Mouse (Mus musculus): ENCODE data around the gene Clip2. TPM values are rescaled to one million over a fixed set of nuclear protein-coding genes. Genes with fewer than 3 reads are reported as not detected.
A peak's percentile ranks its signal among the peaks of the same experiment; 100 is the strongest.
"Not testable (repeated sequence)": the region's sequence is repeated elsewhere in the genome, so short reads cannot be mapped to it uniquely, and the experiment has no call there.

The Clip2 gene
- polyA plus RNA-seq, 1 experiment from 2014 or later, result 11.2 TPM

DNA sequence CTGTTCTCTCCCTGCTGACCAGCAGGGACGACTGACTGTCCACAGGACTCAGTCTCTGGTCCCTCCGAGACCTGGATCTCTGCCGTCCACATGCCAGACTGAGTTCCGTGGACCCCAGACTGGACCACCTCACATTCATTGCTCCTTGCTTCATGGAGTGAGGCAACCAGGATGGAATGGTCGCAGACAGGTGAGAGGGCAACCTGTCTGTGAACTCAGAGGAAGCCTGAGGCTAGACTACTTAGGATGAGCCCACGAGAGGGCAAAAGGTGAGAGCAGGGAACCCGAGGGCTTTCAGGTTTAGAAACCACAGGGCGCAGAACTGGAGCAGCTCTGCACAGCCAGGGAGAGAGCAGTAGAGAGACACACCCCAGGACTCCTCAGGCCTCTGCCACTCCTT lies 89.5 kb downstream of the Clip2 start:
- no peak for ATAC-seq (ENCODE audit: low FRiP score, low read depth)
- no peak overlapping the region for H3K4me3 ChIP-seq
- WGBS, result 82% methylated on average over 8 of the region's 8 CpGs
- no peaks in the 10 kb centered on the region for H3K9me3 ChIP-seq
- no peak overlapping the region for H3K27ac ChIP-seq
- H3K36me3 ChIP-seq, result no peaks in the 10 kb centered on the region
- H3K4me1 ChIP-seq, result peaks cover 14% of the 10 kb centered on the region
- no peak overlapping the region for H3K4me2 ChIP-seq (replicated peaks)
- no peak overlapping the region for H3K9ac ChIP-seq
- H3K27me3 ChIP-seq (replicated peaks), result no peaks in the 10 kb centered on the region

DNA sequence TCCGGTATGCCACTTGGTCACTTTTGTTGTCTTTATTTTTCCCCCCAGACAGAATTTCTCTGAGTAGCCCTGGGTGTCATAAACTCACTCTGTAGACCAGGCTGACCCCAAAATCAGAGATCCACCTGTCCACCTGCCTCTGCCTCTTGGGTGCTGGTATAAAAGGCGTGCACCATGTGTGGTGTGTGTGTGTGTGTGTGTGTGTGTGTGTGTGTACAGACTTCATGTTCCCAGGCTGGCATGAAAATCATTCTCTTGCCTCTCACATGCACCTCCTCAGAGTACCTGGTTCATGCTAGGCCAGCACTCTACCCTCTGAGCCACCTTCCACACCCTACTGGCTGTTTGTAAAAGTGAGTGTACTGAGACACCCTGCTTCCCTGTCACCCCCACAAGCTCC lies 89.9 kb downstream of the Clip2 start:
- 75% methylated on average over 2 of the region's 2 CpGs for WGBS
- Histone ChIP-seq H3K27ac (no peak overlapping the region), H3K9ac (no peak overlapping the region), H3K4me1 (peaks cover 14% of the 10 kb centered on the region), H3K4me2 (replicated peaks) (no peak overlapping the region), H3K9me3 (no peaks in the 10 kb centered on the region), H3K36me3 (no peaks in the 10 kb centered on the region), H3K4me3 (no peak overlapping the region), H3K27me3 (replicated peaks) (no peaks in the 10 kb centered on the region)
- no peak for ATAC-seq (ENCODE audit: low FRiP score, low read depth)

DNA sequence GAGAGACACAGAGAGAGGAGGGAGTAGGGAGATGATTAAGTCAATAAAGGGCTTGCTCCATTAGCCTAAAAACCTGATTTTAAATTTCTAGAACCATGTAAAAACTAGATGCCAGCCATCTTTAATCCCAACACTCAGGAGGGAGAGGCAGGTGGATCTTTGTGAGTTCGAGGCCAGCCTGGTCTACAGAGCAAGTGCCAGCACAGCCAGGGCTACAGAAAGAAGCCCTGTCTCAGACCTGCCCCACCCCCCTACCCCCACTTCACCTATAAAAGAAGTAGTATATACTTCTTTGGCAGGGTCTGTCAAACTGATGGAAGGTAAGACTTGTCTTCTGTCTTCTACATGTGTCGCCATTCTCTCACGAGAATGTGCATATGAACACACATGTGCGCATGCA lies 91.7 kb downstream of the Clip2 start:
- no peaks in the 10 kb centered on the region for H3K27me3 ChIP-seq (replicated peaks)
- no peak overlapping the region for H3K9ac ChIP-seq
- no peak overlapping the region for H3K4me3 ChIP-seq
- H3K27ac ChIP-seq, result no peak overlapping the region
- 95% methylated on average over 4 of the region's 4 CpGs for WGBS
- no peaks in the 10 kb centered on the region for H3K9me3 ChIP-seq
- no peak overlapping the region for H3K4me2 ChIP-seq (replicated peaks)
- H3K4me1 ChIP-seq, result no peaks in the 10 kb centered on the region; the same call in 1 of the 2 replicates
- no peaks in the 10 kb centered on the region for H3K36me3 ChIP-seq
- ATAC-seq (ENCODE audit: low FRiP score, low read depth), result no peak

DNA sequence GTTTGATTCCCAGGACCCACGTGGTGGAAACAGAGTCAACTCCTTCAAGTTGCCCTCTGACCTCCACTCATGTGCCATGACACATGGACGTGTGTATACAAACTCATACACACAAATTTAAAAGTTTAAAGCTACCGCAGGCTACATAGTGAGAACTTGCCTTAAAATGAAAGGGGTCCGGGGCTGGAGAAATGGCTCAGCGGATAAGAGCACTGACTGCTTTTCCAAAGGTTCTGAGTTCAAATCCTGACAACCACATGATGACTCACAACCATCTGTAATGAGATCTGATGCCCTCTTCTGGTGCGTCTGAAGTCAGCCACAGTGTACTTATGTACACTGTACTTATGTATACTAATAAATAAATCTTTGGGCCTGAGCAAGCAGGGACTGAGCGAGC lies 93.1 kb downstream of the Clip2 start:
- 85% methylated on average over 7 of the region's 7 CpGs for WGBS
- no peak overlapping the region for H3K4me3 ChIP-seq
- peaks cover 14% of the 10 kb centered on the region for H3K4me1 ChIP-seq
- no peaks in the 10 kb centered on the region for H3K9me3 ChIP-seq
- no peak overlapping the region for H3K9ac ChIP-seq
- H3K27ac ChIP-seq, result no peak overlapping the region
- no peaks in the 10 kb centered on the region for H3K36me3 ChIP-seq
- ATAC-seq (ENCODE audit: low FRiP score, low read depth), result no peak
- H3K4me2 ChIP-seq (replicated peaks), result no peak overlapping the region
- H3K27me3 ChIP-seq (replicated peaks), result no peaks in the 10 kb centered on the region

DNA sequence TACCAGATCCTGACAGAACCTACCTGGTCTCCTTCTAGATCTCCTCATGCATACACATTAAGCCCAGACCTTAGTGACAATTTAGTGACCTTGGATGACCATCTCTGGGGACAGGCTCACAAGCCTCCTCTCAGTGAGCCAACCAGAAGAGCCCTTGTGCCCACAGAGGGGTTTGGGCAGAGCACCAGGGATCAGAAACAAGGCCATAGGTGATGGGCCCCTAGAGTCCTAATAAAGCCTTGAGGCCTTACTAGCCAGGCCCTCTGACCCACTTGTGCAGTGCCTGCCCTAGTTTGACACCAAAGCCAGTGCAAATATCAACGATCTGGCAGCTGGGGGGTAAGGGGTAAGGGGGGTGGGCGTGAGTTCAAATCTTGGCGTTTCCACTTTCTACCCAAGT lies 93.8 kb downstream of the Clip2 start:
- H3K4me2 ChIP-seq (replicated peaks), result no peak overlapping the region
- no peak overlapping the region for H3K9ac ChIP-seq
- H3K27ac ChIP-seq, result no peak overlapping the region
- H3K36me3 ChIP-seq, result no peaks in the 10 kb centered on the region
- no peaks in the 10 kb centered on the region for H3K27me3 ChIP-seq (replicated peaks)
- peaks cover 21% of the 10 kb centered on the region for H3K4me1 ChIP-seq
- 96% methylated on average over 3 of the region's 3 CpGs for whole genome bisulfite sequencing
- no peak overlapping the region for H3K4me3 ChIP-seq
- no peak for ATAC-seq (ENCODE audit: low FRiP score, low read depth)
- H3K9me3 ChIP-seq, result no peaks in the 10 kb centered on the region

DNA sequence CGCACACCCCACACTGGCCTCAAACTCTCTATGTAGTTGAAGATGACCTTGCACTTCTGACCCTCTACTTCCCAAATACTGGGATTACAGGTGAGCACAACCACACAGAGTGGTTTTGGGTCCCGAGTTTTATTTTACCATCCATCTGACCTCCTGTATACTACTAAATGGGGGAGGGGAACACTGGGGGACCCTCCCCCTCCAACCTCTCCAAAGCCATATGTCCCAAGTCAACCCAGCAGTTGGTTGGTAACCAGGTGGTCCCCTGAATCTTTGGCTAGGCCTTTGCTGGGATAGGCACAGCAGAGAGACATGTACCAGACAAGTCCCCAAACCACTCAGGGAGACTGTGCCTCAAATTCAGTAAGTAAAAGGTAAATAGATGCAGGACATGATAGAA lies 94.9 kb downstream of the Clip2 start:
- ATAC-seq (ENCODE audit: low FRiP score, low read depth), result no peak

DNA sequence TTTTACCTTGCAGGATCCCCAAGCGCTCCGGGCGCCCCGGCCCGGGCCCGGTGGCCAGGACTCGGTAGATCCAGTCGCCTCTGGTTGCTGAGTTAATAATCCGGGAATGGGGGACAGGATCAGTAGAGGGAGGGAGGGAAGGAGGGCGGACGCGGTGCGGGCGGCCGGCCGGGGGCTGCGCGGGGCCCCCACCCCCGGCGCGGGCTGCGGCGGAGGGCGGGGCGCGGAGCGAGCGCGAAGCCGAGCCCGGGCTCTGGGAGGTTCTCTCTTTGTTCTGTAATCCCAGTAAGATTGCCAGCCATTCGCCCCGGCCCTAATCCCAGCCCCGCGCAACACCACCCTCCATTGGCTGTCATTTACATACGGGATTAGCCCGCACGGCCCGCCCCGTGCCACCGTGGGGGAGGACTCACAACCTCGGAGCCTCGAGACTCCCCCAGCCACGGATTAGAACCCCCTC lies 95.7 kb downstream of the Clip2 start, which contains the start of gene Gtf2ird1:
Gene Gtf2ird1, minus strand, starts transcription at position 214 of the 460 bp plus-strand sequence.
- ATAC-seq (ENCODE audit: low FRiP score, low read depth), result peak; percentile 87
- Histone ChIP-seq H3K36me3 (peaks cover 9% of the 10 kb centered on the region; the same call in 1 of the 2 replicates), H3K27me3 (replicated peaks) (no peaks in the 10 kb centered on the region), H3K4me1 (peaks cover 21% of the 10 kb centered on the region), H3K27ac (peak within 1 kb of the TSS; percentile 75), H3K9ac (peak within 1 kb of the TSS; percentile 93), H3K4me2 (replicated peaks) (peak within 1 kb of the TSS; percentile 84), H3K9me3 (no peaks in the 10 kb centered on the region), H3K4me3 (peak within 1 kb of the TSS; percentile 74)
- under 1% methylated on average over 44 of the region's 44 CpGs for WGBS

More for the DNA sequence above, 94.9 kb downstream of the Clip2 start:
- Histone ChIP-seq H3K9ac (no peak overlapping the region), H3K27ac (no peak overlapping the region), H3K27me3 (replicated peaks) (no peaks in the 10 kb centered on the region), H3K36me3 (peaks cover under 1% of the 10 kb centered on the region; the same call in 1 of the 2 replicates), H3K9me3 (no peaks in the 10 kb centered on the region), H3K4me2 (replicated peaks) (no peak overlapping the region), H3K4me3 (no peak overlapping the region), H3K4me1 (peaks cover 21% of the 10 kb centered on the region)
- WGBS, result 93% methylated on average over 2 of the region's 2 CpGs

DNA sequence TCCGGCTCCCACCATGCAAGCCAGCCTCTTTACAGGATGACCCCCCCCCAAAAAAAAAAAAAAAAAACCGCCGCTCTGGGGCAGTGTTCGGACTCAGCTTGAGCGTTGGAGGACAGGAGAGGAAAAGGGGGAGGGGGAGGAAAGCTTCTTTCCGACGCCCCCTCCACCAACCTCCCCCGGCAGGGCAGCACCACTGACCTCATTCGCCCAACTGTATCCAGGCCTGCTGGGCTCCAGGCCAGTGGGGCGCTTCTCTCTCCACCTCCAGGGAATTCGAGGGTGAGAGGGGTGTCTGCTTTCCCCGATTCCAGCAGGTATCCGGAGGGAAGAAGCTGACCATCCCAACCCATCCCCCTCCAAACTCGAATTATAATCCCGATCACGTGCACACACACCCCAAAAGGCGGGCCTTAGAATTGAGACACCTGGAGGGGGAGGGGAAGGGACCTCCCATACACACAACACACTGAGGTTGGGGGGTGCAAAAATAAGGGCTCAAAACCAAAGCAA lies 96.3 kb downstream of the Clip2 start:
- Histone ChIP-seq H3K27me3 (replicated peaks) (no peaks in the 10 kb centered on the region), H3K36me3 (peaks cover 14% of the 10 kb centered on the region; the same call in 1 of the 2 replicates), H3K4me2 (replicated peaks) (peak overlapping the region; percentile 84), H3K9me3 (no peaks in the 10 kb centered on the region), H3K27ac (peak overlapping the region; percentile 75; the same call in 1 of the 2 replicates), H3K9ac (peak overlapping the region; percentile 93), H3K4me1 (peaks cover 21% of the 10 kb centered on the region), H3K4me3 (peak overlapping the region; percentile 74)
- ATAC-seq (ENCODE audit: low FRiP score, low read depth), result peak; percentile 59
- WGBS, result 0% methylated on average over 17 of the region's 17 CpGs

DNA sequence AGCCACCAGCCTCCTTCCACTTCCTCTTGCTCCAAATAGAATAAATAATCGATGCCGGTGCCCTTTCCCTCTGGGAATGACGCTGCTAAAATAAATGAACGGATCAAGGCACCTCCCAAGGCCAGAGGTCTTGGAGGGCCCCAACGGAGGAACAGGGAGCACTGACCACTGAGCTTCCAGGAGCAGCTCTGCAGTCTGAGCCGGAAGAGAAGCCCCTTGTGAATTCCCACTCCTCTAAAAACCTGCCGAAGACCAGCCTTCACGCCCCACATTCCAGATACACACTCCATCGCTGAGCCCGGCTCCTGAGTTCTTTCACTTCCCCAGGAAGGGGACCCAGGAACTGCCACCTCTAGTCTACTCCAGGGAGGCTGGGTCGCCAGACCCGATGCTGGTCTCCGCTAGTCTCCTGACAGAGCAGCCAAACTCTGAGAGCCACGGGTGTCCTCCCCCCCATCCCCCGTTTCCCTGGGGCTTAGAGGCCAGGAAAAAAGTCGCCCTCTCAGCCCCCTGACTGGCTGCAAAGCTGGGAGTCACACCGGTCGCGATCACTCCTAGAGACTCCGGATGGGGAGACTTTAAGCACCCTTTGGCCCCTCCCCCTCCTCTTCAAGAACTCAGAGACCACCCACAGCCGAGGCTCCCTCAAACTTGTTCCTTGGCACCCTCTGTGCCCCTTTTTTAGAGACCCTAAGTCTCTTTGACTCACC lies 96.9 kb downstream of the Clip2 start:
- Histone ChIP-seq H3K4me2 (replicated peaks) (peak overlapping the region; percentile 84), H3K27ac (peak overlapping the region; percentile 75; the same call in 1 of the 2 replicates), H3K9me3 (no peaks in the 10 kb centered on the region), H3K4me1 (peaks cover 21% of the 10 kb centered on the region), H3K4me3 (peak overlapping the region; percentile 74), H3K27me3 (replicated peaks) (no peaks in the 10 kb centered on the region), H3K36me3 (peaks cover 15% of the 10 kb centered on the region; the same call in 1 of the 2 replicates), H3K9ac (peak overlapping the region; percentile 93)
- ATAC-seq (ENCODE audit: low FRiP score, low read depth), result peak; percentile 61
- WGBS, result 3% methylated on average over 21 of the region's 21 CpGs

DNA sequence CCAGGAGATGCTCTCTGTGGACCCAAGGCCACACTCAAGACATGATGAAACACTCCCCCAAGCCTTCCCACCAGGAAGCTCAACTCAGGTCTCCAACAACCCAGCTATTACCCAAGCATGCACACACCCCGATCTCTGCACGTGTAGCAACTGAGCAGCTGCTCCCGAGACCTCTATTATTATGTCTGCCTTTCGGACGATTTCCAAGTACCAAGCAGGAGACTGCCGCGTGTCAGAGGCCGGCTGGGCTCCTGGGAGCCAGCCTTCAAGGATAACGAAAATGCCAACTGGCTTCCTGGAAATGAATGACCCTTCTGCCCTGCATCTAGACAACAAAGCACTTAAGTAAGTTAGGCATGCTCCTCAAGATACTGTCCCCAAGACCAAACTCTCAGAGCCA lies 97.8 kb downstream of the Clip2 start:
- H3K4me1 ChIP-seq, result peaks cover 21% of the 10 kb centered on the region
- H3K27me3 ChIP-seq (replicated peaks), result no peaks in the 10 kb centered on the region
- no peaks in the 10 kb centered on the region for H3K9me3 ChIP-seq
- WGBS, result 48% methylated on average over 9 of the region's 9 CpGs
- ATAC-seq (ENCODE audit: low FRiP score, low read depth), result no peak
- H3K4me2 ChIP-seq (replicated peaks), result peak overlapping the region; percentile 84
- no peak overlapping the region for H3K27ac ChIP-seq
- H3K9ac ChIP-seq, result peak overlapping the region; percentile 93
- H3K36me3 ChIP-seq, result peaks cover 15% of the 10 kb centered on the region; the same call in 1 of the 2 replicates
- H3K4me3 ChIP-seq, result peak overlapping the region; percentile 74

DNA sequence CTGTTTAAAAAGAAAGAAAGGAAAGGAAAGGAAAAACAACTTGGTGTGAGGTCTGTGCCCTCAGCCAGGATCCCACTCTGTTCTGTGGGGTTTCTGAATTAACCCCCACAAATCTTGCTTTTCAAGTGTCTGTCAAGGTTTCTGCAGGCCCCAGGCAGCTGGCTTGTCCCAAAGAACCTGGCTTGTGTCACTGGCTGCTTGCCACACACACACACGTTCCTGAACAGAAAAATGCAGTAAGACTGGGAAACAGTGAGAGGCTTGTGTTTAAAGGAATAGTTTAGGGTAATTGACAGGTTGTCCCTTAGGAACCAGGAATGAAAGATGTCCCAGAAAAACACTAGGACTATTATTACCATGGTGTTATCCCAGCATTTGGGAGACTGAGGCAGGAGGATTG lies 98.7 kb downstream of the Clip2 start:
- Histone ChIP-seq H3K4me1 (peaks cover 21% of the 10 kb centered on the region), H3K9ac (no peak overlapping the region), H3K27ac (no peak overlapping the region), H3K27me3 (replicated peaks) (no peaks in the 10 kb centered on the region), H3K9me3 (no peaks in the 10 kb centered on the region), H3K4me3 (no peak overlapping the region), H3K4me2 (replicated peaks) (no peak overlapping the region), H3K36me3 (peaks cover 15% of the 10 kb centered on the region; the same call in 1 of the 2 replicates)
- no peak for ATAC-seq (ENCODE audit: low FRiP score, low read depth)
- 24% methylated on average over 1 of the region's 1 CpGs for WGBS

DNA sequence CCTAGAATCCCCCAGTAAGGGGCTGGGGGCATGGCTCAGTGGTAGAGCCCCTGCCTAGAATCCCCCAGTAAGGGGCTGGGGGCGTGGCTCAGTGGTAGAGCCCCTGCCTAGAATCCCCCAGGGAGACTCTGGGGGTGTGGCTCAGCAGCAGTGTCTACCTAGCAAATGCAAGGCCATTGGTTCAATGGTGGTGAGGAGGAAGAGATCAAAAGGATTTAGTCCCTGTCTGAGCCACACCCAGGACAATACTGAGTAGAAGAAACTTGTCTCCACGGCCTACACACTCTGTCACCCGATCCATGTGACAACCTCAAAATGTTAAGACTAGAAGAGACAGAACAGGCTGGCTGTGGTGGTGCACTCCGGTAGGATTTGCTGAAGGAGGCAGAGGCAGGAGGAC lies 105.5 kb downstream of the Clip2 start:
- H3K27ac ChIP-seq; H3K27me3 ChIP-seq (replicated peaks); H3K4me3 ChIP-seq; H3K9ac ChIP-seq; ATAC-seq (ENCODE audit: low FRiP score, low read depth); H3K4me2 ChIP-seq (replicated peaks); H3K9me3 ChIP-seq: not testable (repeated sequence)
- 95% methylated on average over 4 of the region's 4 CpGs for whole genome bisulfite sequencing
- Histone ChIP-seq H3K36me3 (peaks cover 40% of the 10 kb centered on the region; the same call in 1 of the 2 replicates), H3K4me1 (peaks cover 11% of the 10 kb centered on the region)

All from neural tube, embryonic 12.5 days (tissue).